Mouse (Mus musculus) heart, postnatal 25 days (tissue): Measurements from ENCODE around the gene Clec2l. TPM values are rescaled to one million over a fixed set of nuclear protein-coding genes. Genes with fewer than 3 reads are reported as not detected.
"Not testable (repeated sequence)": the region's sequence is repeated elsewhere in the genome, so short reads cannot be mapped to it uniquely, and the experiment has no call there.

Experiments
- DNase-seq: peaks from one replicate; pipeline ENCODE4 v3.0.0; 2022; ENCODE audit warnings: low spot score
- intact Hi-C: fragments of 180-260 bp; cut with DNase I; formaldehyde crosslinking; loops from one replicate; pipeline ENCODE4 v1.15.1; 2025
- total RNA-seq, 2 experiments: library from RNA; stranded (reverse); gene quantifications; 2 replicates each; pipeline ENCODE4 v1.2.3; 2021

Clec2l gene
- total RNA-seq, 2 experiments from 2014 or later, result 1.6 to 1.7 TPM

DNA sequence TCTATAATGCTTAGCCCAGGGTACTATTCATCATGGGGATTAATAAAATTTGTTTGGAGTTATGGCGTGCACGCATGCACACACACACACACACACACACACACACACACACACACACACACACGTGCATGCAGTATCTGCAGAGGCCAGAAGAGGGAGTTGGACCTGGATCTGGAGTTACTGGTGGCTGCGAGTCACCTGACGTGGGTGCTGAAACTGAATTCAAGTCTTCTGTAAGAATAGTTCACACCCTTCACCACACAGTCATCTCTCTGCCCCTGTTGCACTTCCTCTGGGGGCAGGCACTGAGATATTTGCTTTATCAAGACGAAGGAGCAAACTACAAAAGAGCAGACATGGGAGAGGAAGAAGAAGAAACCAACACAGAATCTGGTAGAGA, 6.7 kb downstream of the Clec2l start:
- intact Hi-C loops, result no loop called here

DNA sequence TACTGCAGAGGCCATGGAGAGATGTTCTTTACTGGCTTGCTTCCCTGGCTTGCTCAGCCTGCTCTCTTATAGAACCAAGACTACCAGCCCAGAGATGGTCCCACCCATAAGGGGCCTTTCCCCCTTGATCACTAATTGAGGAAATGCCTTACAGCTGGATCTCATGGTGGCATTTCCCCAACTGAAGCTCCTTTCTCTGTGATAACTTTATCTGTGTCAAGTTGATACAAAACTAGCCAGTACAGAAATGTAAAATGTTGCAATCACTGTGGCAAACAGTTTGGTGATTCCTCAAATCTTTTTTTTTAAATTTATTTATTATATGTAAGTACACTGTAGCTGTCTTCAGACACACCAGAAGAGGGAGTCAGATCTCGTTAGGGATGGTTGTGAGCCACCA, 7.6 kb downstream of the Clec2l start:
- DNase-seq, intact Hi-C loops: not testable (repeated sequence)

More for the DNA sequence above, 6.7 kb downstream of the Clec2l start:
- DNase-seq, result no peak

GRCm38 (mm10) chr6:38671270-38671669, 8.4 kb downstream of the Clec2l start:
- intact Hi-C loops, result no loop called here

DNA sequence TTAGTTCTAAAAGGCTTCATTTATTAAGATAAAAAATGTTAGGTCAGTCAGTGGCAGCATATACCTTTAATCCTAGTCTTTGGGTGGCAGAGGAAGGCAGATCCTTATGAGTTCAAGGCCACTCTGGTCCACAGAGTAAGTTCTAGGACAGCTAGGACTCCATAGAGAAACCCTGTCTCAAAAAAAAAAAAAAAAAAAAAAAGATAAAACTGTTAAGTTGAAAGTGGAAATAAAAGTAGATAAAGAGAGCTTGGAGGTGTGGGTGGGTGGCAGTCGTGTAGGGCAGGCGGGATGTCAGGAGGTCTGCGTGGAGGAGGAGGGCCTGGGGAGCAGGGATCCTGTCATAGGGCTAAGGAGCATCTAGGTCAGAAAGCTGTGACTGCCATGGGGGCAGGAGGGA, 9.1 kb downstream of the Clec2l start:
- intact Hi-C loops, result no loop called here
- DNase-seq, result no peak

More at GRCm38 (mm10) chr6:38671270-38671669, 8.4 kb downstream of the Clec2l start:
- DNase-seq, result no peak

DNA sequence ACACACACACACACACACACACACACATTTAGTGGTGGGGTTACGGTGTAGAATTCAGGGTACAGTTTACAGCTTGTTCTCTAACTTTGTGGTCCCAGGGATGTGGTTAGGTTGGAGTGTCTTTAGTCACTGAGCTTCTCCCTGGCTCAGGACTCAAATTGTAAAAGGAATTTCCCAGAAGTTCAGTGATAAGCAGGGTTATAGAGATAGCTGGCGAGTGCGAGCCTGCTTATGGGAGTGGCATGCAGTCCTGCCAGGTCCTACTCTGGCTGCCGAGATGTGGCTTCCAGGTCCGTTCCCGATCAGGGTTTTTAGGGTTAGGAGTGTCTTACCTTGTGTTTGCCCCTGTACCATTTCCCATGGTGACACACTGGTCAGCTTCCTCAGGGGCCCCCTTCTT, 13.3 kb downstream of the Clec2l start:
- DNase-seq, result no peak
- intact Hi-C loops, result no loop called here

DNA sequence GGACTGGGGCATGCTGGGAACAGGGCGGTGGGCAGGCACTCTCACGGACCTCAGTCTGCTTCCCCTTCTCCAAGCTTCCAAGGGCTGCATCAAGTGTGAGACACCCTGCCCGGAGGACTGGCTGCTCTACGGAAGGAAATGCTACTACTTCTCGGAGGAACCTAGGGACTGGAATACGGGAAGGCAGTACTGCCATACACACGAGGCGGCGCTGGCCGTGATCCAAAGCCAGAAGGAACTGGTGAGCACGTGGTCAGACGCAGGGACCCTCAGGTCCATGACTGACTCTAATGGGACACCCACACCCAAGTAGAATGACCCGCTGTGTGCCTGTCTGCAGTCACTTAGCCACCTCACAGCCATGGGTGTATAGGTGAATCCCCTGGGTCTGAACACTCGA, 13.9 kb downstream of the Clec2l start:
- intact Hi-C loops, result no loop called here
- DNase-seq, result no peak

DNA sequence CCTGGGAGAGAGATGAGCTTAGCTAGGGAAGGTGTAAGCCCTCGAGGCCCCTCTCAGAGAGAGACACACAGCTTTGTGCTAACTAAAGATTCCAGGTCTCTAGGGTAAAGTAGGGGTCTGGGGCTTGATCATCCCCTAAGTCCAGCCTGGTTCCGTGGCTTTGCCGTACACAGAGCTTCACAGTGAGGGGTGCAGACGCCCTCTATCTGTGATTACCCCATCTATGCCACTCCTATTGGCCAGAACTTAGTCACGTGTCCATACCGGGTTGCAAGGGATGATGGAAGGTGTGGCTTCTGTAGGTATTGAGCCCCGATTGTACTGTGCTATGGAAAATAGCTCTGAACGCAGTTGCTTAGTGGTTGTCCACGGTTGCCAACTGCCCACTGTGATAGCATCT, 14.8 kb downstream of the Clec2l start:
- DNase-seq, result no peak
- intact Hi-C loops, result no loop called here

GRCm38 (mm10) chr6:38682532-38682931, 19.7 kb downstream of the Clec2l start:
- intact Hi-C loops, result no loop called here
- no peak for DNase-seq

DNA sequence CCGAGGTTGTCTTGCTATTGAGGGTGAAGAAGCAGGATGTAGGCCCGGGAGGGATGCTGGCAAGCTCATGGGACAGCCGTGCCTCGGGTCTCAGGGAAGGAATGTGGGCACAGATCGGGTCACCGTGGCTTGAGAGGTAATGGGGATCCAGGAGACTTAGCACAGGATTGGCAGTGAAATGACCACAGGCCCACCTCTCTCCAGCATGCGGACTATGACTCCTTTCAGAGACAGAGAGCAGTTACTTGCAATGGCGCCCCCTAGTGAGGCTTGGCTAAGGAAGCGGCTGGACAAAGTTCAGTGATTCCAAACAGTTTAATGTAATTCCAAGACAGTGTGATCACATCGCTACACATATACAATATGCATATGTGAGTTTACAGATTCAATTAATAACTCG, 24.3 kb downstream of the Clec2l start:
- intact Hi-C loops, result loop anchor here (2.0 kb wide), 1 partner anchor 36 kb away; no protein-coding TSS in a partner anchor
- no peak for DNase-seq

DNA sequence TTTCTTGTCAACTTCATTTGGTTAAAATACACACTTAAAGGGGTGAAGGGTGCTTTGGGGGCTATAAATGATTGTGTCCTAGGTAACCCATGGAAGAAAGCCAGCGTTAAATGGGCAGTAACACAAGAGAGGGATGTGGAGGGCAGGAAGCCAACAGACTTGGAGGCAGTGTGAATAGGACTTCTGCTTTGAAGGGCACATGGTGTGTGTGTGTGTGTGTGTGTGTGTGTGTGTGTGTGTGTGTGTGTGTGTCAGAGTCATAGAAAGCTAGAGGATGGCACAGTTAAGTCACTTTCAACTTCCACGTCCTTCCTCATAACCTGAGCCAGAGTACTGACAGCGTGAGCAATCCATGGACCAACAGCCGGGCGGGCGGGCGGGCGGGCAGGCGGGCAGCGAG, 26.0 kb downstream of the Clec2l start:
- intact Hi-C loops, result no loop called here
- DNase-seq, result no peak

- intact Hi-C loops, result no loop called here
- DNase-seq, result no peak
Observed at GRCm38 (mm10) chr6:38690615-38691014, 27.7 kb downstream of the Clec2l start.

GRCm38 (mm10) chr6:38691052-38691451, 28.2 kb downstream of the Clec2l start:
- intact Hi-C loops, result no loop called here
- no peak for DNase-seq

- no peak for DNase-seq
- intact Hi-C loops, result no loop called here
Observed at GRCm38 (mm10) chr6:38692556-38692955, 29.7 kb downstream of the Clec2l start.

DNA sequence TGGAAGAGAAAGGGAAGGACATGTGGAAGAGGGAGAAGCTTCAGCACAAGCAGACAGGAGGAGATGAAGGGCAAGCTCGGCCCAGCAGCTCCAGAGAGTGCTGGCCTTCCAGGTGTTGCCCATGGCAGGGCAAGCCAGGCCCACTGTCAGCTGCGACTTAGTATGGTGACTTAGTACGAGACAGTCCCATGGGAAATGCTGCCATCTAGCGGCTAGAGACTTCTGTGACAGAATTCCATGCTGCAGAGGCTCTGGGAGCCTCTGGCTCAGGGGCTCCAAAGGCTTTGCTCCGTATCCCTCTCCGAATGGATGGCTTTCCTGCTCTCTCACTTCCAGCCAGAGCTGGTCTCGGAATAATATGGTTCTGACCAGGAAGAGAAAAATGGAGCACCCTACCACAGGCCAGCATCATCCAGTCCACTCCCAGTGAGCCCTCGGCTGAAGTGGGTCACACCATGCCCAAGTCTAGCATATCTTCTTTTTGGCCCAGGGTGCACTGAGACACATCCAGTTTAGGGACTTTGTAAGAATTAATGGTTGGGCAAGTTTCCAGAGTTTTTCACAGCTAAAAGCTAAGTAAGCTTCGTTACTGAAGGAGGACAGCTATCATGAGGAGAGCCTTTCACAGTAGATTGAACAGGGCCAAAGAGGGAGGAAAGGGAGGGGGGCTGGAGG, 32.6 kb downstream of the Clec2l start:
- intact Hi-C loops, result loop anchor here (1.0 to 5.0 kb wide), 3 partner anchors 45 to 203 kb away; no protein-coding TSS in a partner anchor
- DNase-seq, result no peak

DNA sequence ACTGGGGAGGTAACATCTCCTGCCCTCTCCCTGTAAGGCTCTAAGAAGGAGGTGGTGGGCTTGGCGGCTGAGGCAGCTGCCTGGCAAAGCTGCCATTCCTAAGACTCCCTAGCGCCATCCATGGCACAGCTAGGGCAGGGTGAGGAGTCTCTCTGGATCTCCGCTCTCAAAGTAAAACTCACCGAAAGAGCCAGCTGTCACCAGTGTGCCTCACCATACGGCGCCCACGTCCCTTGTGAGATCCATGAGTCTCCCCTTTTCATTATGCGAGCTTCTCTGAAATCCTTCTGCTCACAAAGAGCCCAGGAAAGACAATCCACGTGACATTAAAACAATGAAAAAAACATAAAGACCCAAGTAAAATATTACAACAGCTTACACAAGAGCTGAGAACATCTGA, 33.7 kb downstream of the Clec2l start:
- intact Hi-C loops, result loop anchor here (5.0 kb wide), 2 partner anchors 99 to 204 kb away; no protein-coding TSS in a partner anchor
- DNase-seq, result no peak

DNA sequence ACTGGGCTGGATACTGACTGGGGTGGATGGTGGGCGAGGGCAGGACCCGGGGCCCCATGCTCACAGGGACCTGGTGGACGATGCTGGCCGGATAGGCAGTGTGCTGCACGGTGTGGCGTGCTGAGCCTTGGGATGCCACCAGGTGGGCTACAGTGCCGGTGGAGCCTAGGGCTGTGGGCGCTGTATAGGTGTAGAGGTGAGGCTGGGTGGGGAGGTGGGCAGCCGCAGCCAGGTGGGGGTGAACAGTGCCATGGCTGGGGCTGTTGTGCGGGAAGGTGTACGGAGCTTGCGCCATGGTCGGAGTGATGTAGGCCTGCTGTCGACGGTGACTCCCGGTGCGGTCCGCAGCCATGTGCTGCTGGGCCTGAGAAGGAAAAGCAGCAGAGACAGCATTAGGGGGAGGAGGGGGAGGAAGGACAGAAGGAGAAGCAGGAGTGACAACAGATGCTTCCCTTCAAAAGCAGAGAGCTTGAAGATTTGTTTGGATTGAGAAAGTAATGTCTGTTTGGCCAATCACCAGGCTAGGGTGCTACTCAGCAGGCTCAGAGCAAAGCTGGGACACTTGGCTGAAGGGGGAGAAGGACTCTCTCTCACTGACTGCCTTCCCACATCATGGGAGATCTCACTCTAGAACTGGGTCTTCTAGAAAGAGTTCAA, 35.5 kb downstream of the Clec2l start:
- no peak for DNase-seq
- intact Hi-C loops, result loop anchor here (5.0 kb wide), 2 partner anchors 101 to 206 kb away; no protein-coding TSS in a partner anchor

GRCm38 (mm10) chr6:38701421-38701820, 38.6 kb downstream of the Clec2l start:
- intact Hi-C loops, result no loop called here
- no peak for DNase-seq

GRCm38 (mm10) chr6:38702810-38703399, 40.0 kb downstream of the Clec2l start:
- no peak for DNase-seq
- intact Hi-C loops, result no loop called here

GRCm38 (mm10) chr6:38703526-38703925, 40.7 kb downstream of the Clec2l start:
- DNase-seq, result no peak
- intact Hi-C loops, result no loop called here

DNA sequence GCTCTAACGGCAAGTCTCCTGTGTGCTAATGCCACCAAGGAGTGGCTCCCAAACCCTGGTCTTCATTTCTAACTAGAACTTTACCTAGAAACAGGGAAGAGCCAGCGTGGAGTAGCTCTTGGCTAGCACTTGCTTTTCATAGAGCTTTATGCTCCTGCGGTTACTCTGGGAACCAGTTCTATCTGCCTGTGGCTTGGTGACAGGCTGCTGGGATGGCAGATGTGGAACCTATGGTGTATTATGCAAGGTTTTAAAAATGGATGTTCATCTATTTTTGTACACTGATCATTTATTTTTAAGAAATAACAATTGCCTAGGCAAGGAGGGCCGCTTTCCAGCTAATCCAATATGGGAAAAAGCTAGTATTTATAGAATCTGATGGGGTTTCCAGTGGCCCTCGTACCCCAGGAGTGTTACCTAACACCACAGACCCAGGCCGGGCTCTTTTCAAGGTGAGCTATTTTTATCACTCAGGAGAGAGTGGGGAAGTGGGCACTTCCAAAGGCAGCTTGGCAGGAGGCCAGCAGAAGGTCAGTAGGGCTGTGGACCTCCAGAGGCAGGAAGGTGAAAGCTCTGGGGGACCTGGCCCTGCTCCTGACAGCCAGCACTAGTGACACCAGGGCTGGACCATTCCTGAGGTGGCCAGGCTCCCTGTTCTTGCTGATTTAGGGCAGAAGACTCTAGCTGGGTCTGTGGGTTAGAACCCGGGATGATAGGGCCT, 41.6 kb downstream of the Clec2l start:
- DNase-seq, result no peak
- intact Hi-C loops, result no loop called here
